Mouse (Mus musculus) T-helper 2 cell (primary cell): Measurements from ENCODE around the gene Eif4g1.

Experiments
- in situ Hi-C: fragments of 300-600 bp; cut with MboI, MseI; formaldehyde crosslinking; loops from one replicate; pipeline ENCODE4 v1.15.1; 2025; ENCODE audit warnings: high pct_unique_total_duplicates

Eif4g1 gene

GRCm38 (mm10) chr16:20703699-20704400, 35.7 kb downstream of the Eif4g1 start:
- in situ Hi-C loops: no loop called here

GRCm38 (mm10) chr16:20705786-20706185, 37.7 kb downstream of the Eif4g1 start:
- in situ Hi-C loops: no loop called here

GRCm38 (mm10) chr16:20706407-20707055, 38.4 kb downstream of the Eif4g1 start:
- in situ Hi-C loops: no loop called here

- in situ Hi-C loops: no loop called here
These were observed 40.3 kb downstream of the Eif4g1 start for GRCm38 (mm10) chr16:20708220-20708938.

DNA sequence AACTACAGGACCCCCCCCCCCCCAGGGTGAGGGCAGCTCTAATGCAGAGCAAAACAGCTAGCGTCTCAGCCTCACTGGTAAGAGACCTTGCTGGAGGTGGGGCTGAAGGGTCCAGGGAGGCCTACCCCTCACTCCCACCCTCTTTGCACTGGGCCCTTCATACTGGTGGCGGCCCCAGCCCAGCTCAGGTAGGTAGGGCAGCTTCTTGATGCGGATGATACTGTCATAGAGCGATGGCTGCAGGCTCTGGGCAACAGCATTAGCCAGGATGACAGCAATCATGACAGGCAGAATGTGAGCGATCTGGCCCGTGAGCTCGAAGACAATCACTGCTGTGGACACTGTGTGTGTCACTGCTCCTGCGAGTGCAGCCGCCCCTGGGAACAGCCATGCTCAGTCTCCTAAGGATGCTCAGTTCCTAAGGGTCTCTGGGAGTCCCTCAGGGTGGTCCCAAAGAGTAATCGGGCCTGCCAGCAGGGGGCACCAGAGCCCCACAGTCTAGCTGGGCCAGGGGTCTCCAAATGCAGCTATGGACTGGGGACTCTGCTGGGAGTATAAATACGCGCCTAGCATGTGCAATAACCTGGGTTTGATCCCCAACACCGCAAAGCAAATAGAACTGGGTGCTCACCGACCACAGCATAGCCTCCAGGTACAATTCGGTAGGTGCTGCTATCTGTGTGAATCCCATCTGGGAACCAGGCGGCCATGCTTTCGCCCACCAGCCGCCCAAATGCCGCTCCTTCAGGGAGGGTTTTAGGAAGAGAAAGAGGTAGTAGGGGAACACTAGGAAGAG, 41.0 kb downstream of the Eif4g1 start:
- in situ Hi-C loops: no loop called here

GRCm38 (mm10) chr16:20710370-20710769, 42.3 kb downstream of the Eif4g1 start:
- in situ Hi-C loops: no loop called here

GRCm38 (mm10) chr16:20710810-20711209, 42.7 kb downstream of the Eif4g1 start:
- in situ Hi-C loops: no loop called here

GRCm38 (mm10) chr16:20712190-20712589, 44.1 kb downstream of the Eif4g1 start:
- in situ Hi-C loops: no loop called here

- in situ Hi-C loops: no loop called here
These were observed 44.8 kb downstream of the Eif4g1 start for GRCm38 (mm10) chr16:20712889-20713288.

DNA sequence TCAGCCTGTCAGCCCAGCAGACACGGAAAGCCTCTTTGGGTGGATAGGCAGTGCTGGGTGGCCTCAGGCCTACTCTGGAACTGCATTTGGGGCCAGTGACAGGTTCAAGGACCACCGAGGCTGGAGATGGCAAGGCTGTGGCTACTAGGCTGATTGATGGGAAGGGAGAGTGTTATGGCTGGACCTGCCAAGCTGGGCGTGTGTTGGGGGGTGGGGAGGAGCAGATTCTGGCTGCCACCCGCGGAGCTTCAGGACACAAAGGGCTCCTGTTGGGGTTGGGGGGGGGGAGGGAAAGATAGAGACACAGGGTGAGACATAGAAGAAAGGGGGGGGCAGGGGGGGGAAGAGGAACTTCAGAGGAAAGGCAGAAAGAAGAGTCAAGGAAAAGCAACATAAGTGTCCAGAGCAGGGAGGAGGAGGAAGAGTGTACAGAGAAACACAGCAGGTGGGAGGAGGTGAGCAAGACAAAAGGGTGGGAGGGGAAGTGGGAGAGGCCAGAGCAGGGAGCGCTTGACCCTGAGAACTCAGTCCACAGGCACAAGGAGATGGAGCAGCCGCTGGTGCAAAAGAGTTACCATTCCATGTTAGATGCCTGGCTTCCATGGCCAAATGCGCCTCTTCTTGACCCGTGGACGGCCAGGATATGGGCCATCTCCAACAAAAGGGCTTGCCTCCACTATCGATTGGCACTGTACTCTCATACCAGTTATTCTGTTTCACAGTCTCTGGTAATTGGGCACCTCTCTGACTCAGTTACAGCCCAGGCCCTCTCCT, 46.4 kb downstream of the Eif4g1 start:
- in situ Hi-C loops: loop anchor here (5.0 kb wide), 1 partner anchor 37 kb away; no protein-coding TSS in a partner anchor

DNA sequence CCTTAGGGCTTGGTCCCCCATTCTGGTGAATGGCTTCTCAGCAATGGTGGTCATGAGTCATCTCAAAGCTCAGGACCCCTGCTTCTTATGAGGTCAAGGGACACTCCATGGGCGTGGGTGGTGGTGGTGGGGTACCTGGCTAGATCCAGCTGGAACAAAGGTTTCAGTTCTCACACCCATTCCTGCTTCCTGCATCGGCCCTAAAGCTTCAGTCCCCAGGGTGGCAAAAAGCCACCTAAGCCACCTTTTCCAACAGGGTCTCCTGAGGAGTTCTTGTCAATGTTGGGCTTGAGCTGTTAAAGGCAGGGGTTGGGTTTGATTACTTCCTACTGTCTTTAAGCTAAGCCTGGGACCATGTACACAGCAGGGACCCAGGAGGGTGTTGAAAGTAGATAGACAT, 47.0 kb downstream of the Eif4g1 start:
- in situ Hi-C loops: loop anchor here (5.0 kb wide), 1 partner anchor 38 kb away; no protein-coding TSS in a partner anchor

GRCm38 (mm10) chr16:20715566-20715965, 47.5 kb downstream of the Eif4g1 start:
- in situ Hi-C loops: loop anchor here (5.0 kb wide), 1 partner anchor 38 kb away; no protein-coding TSS in a partner anchor

GRCm38 (mm10) chr16:20715976-20716840, 48.1 kb downstream of the Eif4g1 start:
- in situ Hi-C loops: loop anchor here (5.0 kb wide), 1 partner anchor 39 kb away; no protein-coding TSS in a partner anchor

DNA sequence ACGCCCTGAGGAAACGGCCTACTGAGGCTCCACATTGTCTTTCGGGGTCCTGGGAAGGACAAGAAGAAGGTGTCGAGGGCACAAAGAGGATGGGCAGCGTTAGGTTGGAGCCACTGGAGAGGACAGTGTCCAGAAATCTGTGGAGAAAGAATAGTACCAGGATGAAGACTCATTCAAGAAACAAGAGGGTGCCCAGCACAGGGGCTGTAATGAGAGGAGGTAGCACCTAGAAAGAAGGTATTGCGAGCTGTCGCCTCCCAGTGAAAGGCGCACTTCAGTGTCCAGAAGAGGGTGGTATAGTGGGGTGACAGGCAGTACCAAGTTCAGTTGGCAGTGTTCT, 48.7 kb downstream of the Eif4g1 start:
- in situ Hi-C loops: loop anchor here (5.0 kb wide), 1 partner anchor 40 kb away; no protein-coding TSS in a partner anchor

DNA sequence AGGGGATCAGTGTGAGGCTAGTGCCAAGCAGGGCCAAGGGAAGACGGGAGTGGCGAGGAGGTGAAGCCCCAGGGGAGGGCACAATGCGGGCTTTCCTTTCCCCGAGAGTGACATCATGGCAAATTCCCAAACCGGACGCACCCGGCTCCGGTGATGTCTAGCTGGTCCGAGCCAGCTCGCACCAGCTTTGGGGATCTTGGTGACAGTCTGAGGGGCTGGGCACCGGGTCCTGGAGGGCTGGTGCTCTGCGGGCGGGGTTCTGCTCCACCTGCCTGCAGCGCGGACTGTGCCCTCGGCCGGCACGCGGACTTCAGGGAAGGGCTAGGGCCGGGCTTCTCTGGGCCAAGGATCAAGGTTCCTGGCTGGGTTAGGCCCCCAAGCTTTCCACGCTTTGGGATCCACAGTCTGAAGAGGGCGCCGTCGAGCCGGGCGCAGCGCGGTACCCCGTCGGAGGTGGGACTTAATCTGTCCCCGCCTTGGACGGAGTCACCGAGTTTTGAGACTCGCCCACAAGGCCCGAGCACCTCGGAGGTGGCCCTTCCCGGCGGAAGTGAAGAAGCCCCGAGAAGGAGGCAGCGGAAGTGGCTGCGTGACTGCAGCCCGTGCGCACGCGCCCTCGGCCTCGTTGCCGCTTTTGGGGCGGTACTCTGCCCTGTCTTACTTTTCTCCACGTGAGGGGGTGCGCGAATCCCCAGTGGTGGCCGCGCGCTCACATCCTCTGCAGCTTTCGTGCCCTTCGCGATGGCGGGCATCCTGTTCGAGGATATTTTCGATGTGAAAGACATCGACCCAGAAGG, 49.3 kb downstream of the Eif4g1 start, which contains the start of the genes Polr2h and Clcn2:
Gene Polr2h, plus strand, starts transcription at position 485 of the 797 bp plus-strand sequence.
Gene Clcn2, minus strand, starts transcription at position 566 of the 797 bp plus-strand sequence.
- in situ Hi-C loops: loop anchor here (5.0 kb wide), 1 partner anchor 40 kb away; no protein-coding TSS in a partner anchor

DNA sequence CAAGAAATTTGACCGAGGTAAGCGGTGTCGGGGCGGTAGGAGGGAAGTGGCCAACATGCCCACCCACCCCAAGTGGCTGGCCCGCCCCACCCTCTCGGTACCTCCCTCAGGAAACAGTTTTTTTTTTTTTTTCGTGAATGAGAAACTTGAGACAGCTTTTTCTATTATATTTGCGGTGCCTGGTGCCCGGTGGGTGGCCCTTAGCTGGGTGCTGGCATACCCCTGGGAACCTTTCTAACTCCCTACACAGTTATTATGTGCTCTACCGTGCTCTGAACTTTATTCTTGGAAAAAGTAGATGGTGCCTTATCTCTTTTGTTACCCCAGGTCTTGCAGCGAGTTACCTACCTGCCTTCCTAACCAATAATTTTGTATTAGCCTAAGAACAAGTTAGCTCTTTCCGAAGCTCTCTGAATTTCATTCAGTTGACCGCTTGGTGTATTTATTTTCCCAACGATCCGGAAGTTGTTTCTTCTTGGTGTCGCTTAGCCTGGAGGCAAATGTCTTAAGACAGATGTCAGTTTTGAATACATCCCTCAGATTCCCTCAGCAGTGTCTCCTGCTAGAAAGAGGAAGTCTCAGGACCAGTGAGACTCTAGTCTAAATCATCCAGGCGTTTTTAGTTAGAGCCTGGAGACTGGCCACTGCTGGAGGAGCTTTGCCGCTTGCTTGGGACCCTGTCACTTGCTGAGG, 50.0 kb downstream of the Eif4g1 start:
- in situ Hi-C loops: loop anchor here (5.0 kb wide), 1 partner anchor 41 kb away; no protein-coding TSS in a partner anchor

GRCm38 (mm10) chr16:20721808-20722207, 53.7 kb downstream of the Eif4g1 start:
- in situ Hi-C loops: no loop called here

DNA sequence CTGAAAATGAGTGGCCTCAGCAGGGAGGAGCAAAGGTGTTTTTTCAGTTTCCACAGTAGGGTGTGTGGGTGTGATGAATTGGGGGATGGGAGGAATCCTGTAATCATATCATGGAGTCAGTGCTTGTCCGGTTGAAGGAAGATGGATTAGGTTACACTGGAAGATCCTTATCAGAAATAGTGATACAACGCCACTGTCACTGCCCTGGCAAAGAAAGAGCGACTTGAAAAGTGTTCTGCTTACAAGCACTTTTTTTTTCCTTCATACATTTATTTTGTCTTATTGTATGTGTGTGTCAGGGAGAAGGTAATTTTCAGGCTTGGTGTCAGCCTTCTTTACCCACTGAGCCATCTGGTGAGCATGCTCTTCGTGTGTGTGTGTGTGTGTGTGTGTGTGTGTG, 54.6 kb downstream of the Eif4g1 start:
- in situ Hi-C loops: no loop called here
